Mouse (Mus musculus) olfactory bulb, adult 2 months (tissue): Measurements from ENCODE around the gene Rnf20.

Source experiments
- CTCF ChIP-seq: fragments of 200-500 bp; IDR thresholded peaks from 2 replicates; pipeline ENCODE4 v1.5.1; 2012; ENCODE audit warnings: low read depth, mild to moderate bottlenecking, low read length, moderate library complexity; ENCODE audit not compliant: insufficient read depth
- POLR2A ChIP-seq: fragments of 200-500 bp; IDR thresholded peaks from 2 replicates; pipeline ENCODE4 v1.6.1; 2012; ENCODE audit warnings: mild to moderate bottlenecking, low read depth, low read length, moderate library complexity; ENCODE audit not compliant: insufficient read depth

DNA sequence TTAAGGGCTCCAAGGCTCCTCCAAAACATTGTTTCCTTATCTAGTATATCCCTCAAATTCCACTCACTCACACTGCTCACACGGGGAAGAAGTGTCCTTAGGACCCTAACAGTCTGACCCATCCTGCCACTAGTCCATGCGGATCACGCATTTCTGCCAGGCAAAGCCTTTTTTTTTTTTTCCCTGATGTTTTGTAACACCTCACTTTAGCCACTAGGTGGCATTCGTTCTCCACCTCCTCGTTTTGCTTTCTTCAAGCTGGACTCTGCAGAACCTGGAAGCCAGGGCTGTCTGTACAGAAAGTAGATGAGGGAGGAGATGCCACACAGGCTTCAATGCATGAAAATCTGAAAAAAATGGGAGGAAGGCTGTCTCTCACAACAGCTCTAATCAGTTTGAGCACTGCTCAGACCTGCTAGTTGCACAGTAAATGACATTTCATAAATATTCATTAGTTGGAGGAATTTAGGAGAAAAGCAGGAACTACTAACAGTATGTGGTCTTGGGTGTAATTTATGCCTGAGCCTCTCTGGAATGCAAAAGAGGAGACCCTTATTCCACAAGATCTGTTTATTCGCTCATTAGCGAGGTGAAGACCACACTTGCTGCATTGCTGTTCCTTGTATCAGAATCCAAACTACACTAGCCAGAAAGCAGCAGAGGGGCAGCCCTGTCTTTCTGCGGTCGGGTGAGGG lies 56.9 kb downstream of the Rnf20 start:
- TF ChIP-seq POLR2A: no peak
- TF ChIP-seq CTCF: peak; percentile 8; the same call in 1 of the 2 replicates
